In the genomic region with DNA sequence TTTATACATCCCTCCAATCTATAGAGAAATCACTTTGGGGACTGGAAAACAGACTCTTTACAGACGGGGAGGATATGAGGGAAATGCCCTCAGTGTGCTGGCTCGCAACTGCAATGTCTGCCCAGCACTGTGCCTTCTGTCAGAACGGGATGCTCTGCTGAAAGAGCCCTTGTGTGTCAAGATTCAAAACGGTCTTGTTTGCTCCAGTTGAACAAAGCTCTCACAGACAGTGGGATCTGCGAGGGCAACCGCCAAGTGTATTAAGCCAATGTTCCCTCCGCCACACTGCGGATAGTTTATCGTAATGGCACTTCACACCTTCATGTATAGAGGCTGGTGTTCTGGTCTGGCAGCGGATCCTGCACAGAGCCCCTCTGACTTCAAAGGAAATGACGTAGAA, we compare ENCODE assay signal across 11 mouse cellular contexts. TPM values are rescaled to one million over a fixed set of nuclear protein-coding genes. Genes with fewer than 3 reads are reported as not detected.
DNase-seq lines count a peak whose midpoint lies in the region; ATAC-seq and TF ChIP-seq lines count a peak whose summit lies in the region.
"Had no signal": no experiment of that assay in that cellular context is flagged by ENCODE, and none has a peak within 500 bp of the region (broad histone marks: within the 10 kb centered on the region; RNA-seq: fewer than 3 reads in every experiment).

No protein-coding gene starts in this region.

- H3K9ac ChIP-seq in heart, postnatal 0 days (replicated peaks; ENCODE audit: low read depth, low read length): no peak overlapping the region
- no peak overlapping the region for H3K9ac ChIP-seq in midbrain, postnatal 0 days (replicated peaks; ENCODE audit: low read length, poor library complexity, severe bottlenecking)
- H3K9ac ChIP-seq in midbrain, embryonic 16.5 days (ENCODE audit: low read depth, low read length): no peak overlapping the region
- H3K9ac ChIP-seq in hindbrain, embryonic 14.5 days: no peak overlapping the region
- H3K9ac ChIP-seq in neural tube, embryonic 15.5 days (replicated peaks): 0 out of 2 replicates have a peak overlapping the region, but pooled peaks have one; percentile 17
- H3K9ac ChIP-seq: liver, embryonic 12.5 days had no signal

- 0 out of 2 replicates have a peak overlapping the region, but pooled peaks have one; percentile 4 for H3K4me2 ChIP-seq in heart, postnatal 0 days (ENCODE audit: low read depth, low read length)
- no peak overlapping the region; the same call in 1 of the 2 replicates for H3K4me2 ChIP-seq in midbrain, postnatal 0 days (ENCODE audit: low read depth, low read length, poor library complexity, severe bottlenecking)
- no peak overlapping the region; the same call in 1 of the 2 replicates for H3K4me2 ChIP-seq in midbrain, embryonic 16.5 days (ENCODE audit: low read length)
- peak overlapping the region; percentile 22; the same call in 1 of the 2 replicates for H3K4me2 ChIP-seq in hindbrain, embryonic 14.5 days (replicated peaks)
- H3K4me2 ChIP-seq in neural tube, embryonic 15.5 days: peak overlapping the region; percentile 38
- H3K4me2 ChIP-seq: liver, embryonic 12.5 days had no signal

- intact Hi-C loops in heart, postnatal 25 days (cut with DNase I): no loop called here

- DNase-seq in heart, postnatal 0 days (ENCODE audit: low spot score): no peak
- no peak for DNase-seq in heart, postnatal 25 days (ENCODE audit: low spot score)
- DNase-seq in midbrain, postnatal 0 days (ENCODE audit: low spot score): peak; percentile 35
- DNase-seq in hindbrain, embryonic 14.5 days (ENCODE audit: low spot score): no peak
- DNase-seq: lung, postnatal 4 days had no signal

- no peaks in the 10 kb centered on the region for H3K4me1 ChIP-seq in heart, postnatal 0 days (ENCODE audit: control insufficient read depth, insufficient read depth)
- H3K4me1 ChIP-seq in midbrain, postnatal 0 days (ENCODE audit: insufficient read depth, low read length): no peaks in the 10 kb centered on the region
- no peaks in the 10 kb centered on the region for H3K4me1 ChIP-seq in midbrain, embryonic 16.5 days (ENCODE audit: control insufficient read depth, insufficient read depth, low read length)
- H3K4me1 ChIP-seq in hindbrain, embryonic 14.5 days (replicated peaks; ENCODE audit: control insufficient read depth, insufficient read depth, low read length): no peaks in the 10 kb centered on the region
- no peaks in the 10 kb centered on the region for H3K4me1 ChIP-seq in neural tube, embryonic 15.5 days

- H3K9me3 ChIP-seq in heart, postnatal 0 days (replicated peaks; ENCODE audit: control insufficient read depth, low read length): no peaks in the 10 kb centered on the region
- no peaks in the 10 kb centered on the region for H3K9me3 ChIP-seq in midbrain, postnatal 0 days (ENCODE audit: low read length)
- H3K9me3 ChIP-seq in midbrain, embryonic 16.5 days (replicated peaks; ENCODE audit: control insufficient read depth, low read length, poor library complexity, severe bottlenecking): no peaks in the 10 kb centered on the region
- no peaks in the 10 kb centered on the region for H3K9me3 ChIP-seq in hindbrain, embryonic 14.5 days (ENCODE audit: control insufficient read depth, low read length)
- no peaks in the 10 kb centered on the region for H3K9me3 ChIP-seq in neural tube, embryonic 15.5 days (replicated peaks)
- H3K9me3 ChIP-seq: liver, embryonic 12.5 days had no signal

- no peak for TF ChIP-seq EP300 in heart, postnatal 0 days (IDR thresholded peaks at IDR 0.05; ENCODE audit: low read depth)

- H3K4me3 ChIP-seq in heart, postnatal 0 days (ENCODE audit: low read depth, low read length): no peak overlapping the region
- H3K4me3 ChIP-seq in midbrain, postnatal 0 days (ENCODE audit: low read depth, low read length): no peak overlapping the region
- H3K4me3 ChIP-seq in midbrain, embryonic 16.5 days (ENCODE audit: low read depth, low read length): no peak overlapping the region
- no peak overlapping the region for H3K4me3 ChIP-seq in hindbrain, embryonic 14.5 days (replicated peaks; ENCODE audit: low read length)
- no peak overlapping the region for H3K4me3 ChIP-seq in neural tube, embryonic 15.5 days (replicated peaks)
- H3K4me3 ChIP-seq: liver, embryonic 12.5 days had no signal

- TF ChIP-seq CTCF in heart, postnatal 0 days (IDR thresholded peaks at IDR 0.05; ENCODE audit: low read depth): no peak
- TF ChIP-seq CTCF in midbrain, postnatal 0 days (IDR thresholded peaks at IDR 0.05): no peak

- ATAC-seq in heart, postnatal 0 days (ENCODE audit: insufficient read depth, low read depth): no peak
- ATAC-seq in midbrain, postnatal 0 days (ENCODE audit: low FRiP score): no peak
- ATAC-seq in midbrain, embryonic 16.5 days: no peak
- no peak for ATAC-seq in hindbrain, embryonic 14.5 days (ENCODE audit: low FRiP score)
- ATAC-seq in neural tube, embryonic 15.5 days (ENCODE audit: low FRiP score): no peak
- no peak for ATAC-seq in megakaryocyte progenitor cell, adult 5-6 weeks (replicated peaks; ENCODE audit: poor library complexity)
- ATAC-seq: activated CD4-positive, CD25-positive, alpha-beta regulatory T cell, adult 4 months; inflammation-experienced regulatory T-cells, adult 6 months; liver, embryonic 12.5 days had no signal

- 27% methylated on average over 11 of the region's 11 CpGs for WGBS in heart, postnatal 0 days
- 61% methylated on average over 11 of the region's 11 CpGs for WGBS in midbrain, postnatal 0 days
- 55% methylated on average over 11 of the region's 11 CpGs for WGBS in midbrain, embryonic 16.5 days
- WGBS in hindbrain, embryonic 14.5 days: 64% methylated on average over 11 of the region's 11 CpGs
- WGBS in neural tube, embryonic 15.5 days: 41% methylated on average over 11 of the region's 11 CpGs

- H3K27ac ChIP-seq in heart, postnatal 0 days (ENCODE audit: low read depth): no peak overlapping the region
- H3K27ac ChIP-seq in midbrain, postnatal 0 days (ENCODE audit: low read depth, low read length): no peak overlapping the region
- H3K27ac ChIP-seq in midbrain, embryonic 16.5 days (ENCODE audit: low read length): no peak overlapping the region
- no peak overlapping the region for H3K27ac ChIP-seq in hindbrain, embryonic 14.5 days
- H3K27ac ChIP-seq in neural tube, embryonic 15.5 days (replicated peaks): no peak overlapping the region
- H3K27ac ChIP-seq: liver, embryonic 12.5 days had no signal

- no peaks in the 10 kb centered on the region for H3K36me3 ChIP-seq in heart, postnatal 0 days (replicated peaks; ENCODE audit: control insufficient read depth, insufficient read depth, low read length)
- H3K36me3 ChIP-seq in midbrain, postnatal 0 days (ENCODE audit: insufficient read depth, low read length): no peaks in the 10 kb centered on the region
- no peaks in the 10 kb centered on the region for H3K36me3 ChIP-seq in midbrain, embryonic 16.5 days (ENCODE audit: control insufficient read depth, insufficient read depth, low read length)
- no peaks in the 10 kb centered on the region for H3K36me3 ChIP-seq in hindbrain, embryonic 14.5 days (replicated peaks; ENCODE audit: control insufficient read depth, insufficient read depth)
- no peaks in the 10 kb centered on the region for H3K36me3 ChIP-seq in neural tube, embryonic 15.5 days
- H3K36me3 ChIP-seq: liver, embryonic 12.5 days had no signal

- H3K27me3 ChIP-seq in heart, postnatal 0 days (ENCODE audit: control insufficient read depth, insufficient read depth, low read length): no peaks in the 10 kb centered on the region
- no peaks in the 10 kb centered on the region for H3K27me3 ChIP-seq in midbrain, postnatal 0 days (ENCODE audit: insufficient read depth, low read length)
- H3K27me3 ChIP-seq in midbrain, embryonic 16.5 days (ENCODE audit: control insufficient read depth, insufficient read depth, low read depth, low read length): no peaks in the 10 kb centered on the region
- H3K27me3 ChIP-seq in hindbrain, embryonic 14.5 days (ENCODE audit: control insufficient read depth, insufficient read depth, low read length): no peaks in the 10 kb centered on the region
- no peaks in the 10 kb centered on the region for H3K27me3 ChIP-seq in neural tube, embryonic 15.5 days (replicated peaks)

RNA-seq across cellular contexts. Expression of a gene that starts 14.3 kb away (rescaled TPM):
- 13.2 and 14.1 TPM in 2 replicates for total RNA-seq in heart, postnatal 0 days (2014; rRNA removed; ENCODE audit: low replicate concordance)
- polyA plus RNA-seq in heart, postnatal 0 days (2015; fragmentation: Nextera tagmentation; extraction: Ambion mirVana): 12.8 and 13.6 TPM in 2 replicates
- total RNA-seq in heart, postnatal 25 days (2021): 10 to 100 TPM; 16.3 to 17.1 TPM
- 20.3 and 23.4 TPM in 2 replicates for total RNA-seq in midbrain, postnatal 0 days (2014; rRNA removed)
- 15.2 and 17.3 TPM in 2 replicates for polyA plus RNA-seq in midbrain, postnatal 0 days (2015; fragmentation: Nextera tagmentation; extraction: Ambion mirVana)
- polyA plus RNA-seq in midbrain, embryonic 16.5 days (2015; fragmentation: Nextera tagmentation; extraction: Ambion mirVana): 19.7 and 20.2 TPM in 2 replicates
- 27.0 and 32.2 TPM in 2 replicates for polyA plus RNA-seq in hindbrain, embryonic 14.5 days (2014; fragmentation: Nextera tagmentation; extraction: Ambion mirVana)
- polyA plus RNA-seq in neural tube, embryonic 15.5 days (2015; fragmentation: Nextera tagmentation; extraction: Ambion mirVana): 19.7 and 21.4 TPM in 2 replicates
- total RNA-seq in megakaryocyte progenitor cell, adult 5-6 weeks (2015): 33.5 and 37.9 TPM in 2 replicates
- total RNA-seq in megakaryocyte progenitor cell, adult 5-6 weeks (2017): 14.4 and 15.1 TPM in 2 replicates

Comparison
In these comparisons a context has a peak if more than half of its experiments do, and no peak if none do; other contexts are left out.
1. H3K4me2 ChIP-seq: peak in heart, postnatal 0 days (single experiment), hindbrain, embryonic 14.5 days (single experiment) and neural tube, embryonic 15.5 days (single experiment); none in midbrain, postnatal 0 days (single experiment) and midbrain, embryonic 16.5 days (single experiment).